Mouse (Mus musculus): ENCODE measurements at regions not wholly inside any gene's neighbourhood (a gene's known extent, or its start where the extent isn't known, plus 50 kb on each side); places are given as distances from the start of the nearest gene placed in this dataset.

- DNase-seq = no peak
- H3K4me3 ChIP-seq = no peak overlapping the region
- intact Hi-C loops (cut with DNase I) = no loop called here
- no peak overlapping the region for H3K27ac ChIP-seq
- TF ChIP-seq CTCF (IDR thresholded peaks at IDR 0.05) = no peak
These were observed 57.0 kb downstream of the Rgs2 start for GRCm38 (mm10) chr1:143946933-143947332.

GRCm38 (mm10) chr1:143941465-143941864, 62.5 kb downstream of the Rgs2 start:
- Histone ChIP-seq H3K27ac (no peak overlapping the region), H3K4me3 (no peak overlapping the region)
- intact Hi-C loops (cut with DNase I) = loop anchor here (5.0 kb wide), 1 partner anchor 61 kb away; the partner anchor contains the start of gene Rgs2
- peak; percentile 86 for DNase-seq
- no peak for TF ChIP-seq CTCF (IDR thresholded peaks at IDR 0.05)

- H3K27ac ChIP-seq = no peak overlapping the region
- intact Hi-C loops (cut with DNase I) = no loop called here
- no peak for TF ChIP-seq CTCF (IDR thresholded peaks at IDR 0.05)
- no peak for DNase-seq
- H3K4me3 ChIP-seq = no peak overlapping the region
These were observed 64.5 kb downstream of the Rgs2 start for GRCm38 (mm10) chr1:143939511-143939910.

GRCm38 (mm10) chr1:143938569-143938968, 65.4 kb downstream of the Rgs2 start:
- TF ChIP-seq CTCF (IDR thresholded peaks at IDR 0.05) = no peak
- no peak for DNase-seq
- Histone ChIP-seq H3K4me3 (no peak overlapping the region), H3K27ac (no peak overlapping the region)
- intact Hi-C loops (cut with DNase I) = no loop called here

GRCm38 (mm10) chr1:143930798-143931197, 73.2 kb downstream of the Rgs2 start:
- H3K27ac ChIP-seq = no peak overlapping the region
- H3K4me3 ChIP-seq = no peak overlapping the region
- no peak for DNase-seq
- intact Hi-C loops (cut with DNase I) = no loop called here
- no peak for TF ChIP-seq CTCF (IDR thresholded peaks at IDR 0.05)

DNA sequence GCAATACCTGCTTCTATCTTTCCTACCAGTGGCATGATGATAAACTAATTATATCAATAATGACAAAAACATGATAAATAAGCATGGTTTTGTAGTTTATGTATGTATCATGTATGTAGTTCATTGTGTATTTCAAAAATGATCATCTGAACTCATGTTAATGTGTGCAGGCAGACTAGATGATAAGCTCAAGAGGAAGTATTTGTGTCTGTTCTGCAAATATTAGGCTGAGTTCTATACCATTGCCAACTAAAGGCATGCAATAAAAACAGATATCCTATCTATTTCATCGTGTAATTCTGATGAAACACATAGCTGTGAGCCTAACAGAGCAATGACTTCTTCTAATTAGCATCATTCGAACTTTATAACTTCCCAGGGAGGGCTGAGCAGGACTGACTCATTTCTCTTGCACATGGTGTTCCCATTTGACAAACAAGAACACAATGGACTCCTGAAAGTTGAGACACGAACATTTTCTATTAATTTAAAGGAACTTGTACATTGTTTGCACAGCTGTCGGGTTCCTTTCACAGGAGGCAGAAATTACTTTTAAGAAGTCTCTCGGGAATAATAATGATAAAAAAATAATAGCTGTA, 74.3 kb downstream of the Rgs2 start:
- TF ChIP-seq CTCF (IDR thresholded peaks at IDR 0.05) = no peak
- intact Hi-C loops (cut with DNase I) = no loop called here
- Histone ChIP-seq H3K4me3 (no peak overlapping the region), H3K27ac (no peak overlapping the region)
- no peak for DNase-seq

- Histone ChIP-seq H3K4me3 (no peak overlapping the region), H3K27ac (no peak overlapping the region)
- TF ChIP-seq CTCF (IDR thresholded peaks at IDR 0.05) = no peak
- DNase-seq = no peak
- intact Hi-C loops (cut with DNase I) = no loop called here
These were observed 81.5 kb downstream of the Rgs2 start for GRCm38 (mm10) chr1:143922499-143922898.

- Histone ChIP-seq H3K4me3 (no peak overlapping the region), H3K27ac (no peak overlapping the region)
- no peak for DNase-seq
- no peak for TF ChIP-seq CTCF (IDR thresholded peaks at IDR 0.05)
- intact Hi-C loops (cut with DNase I) = no loop called here
These were observed 83.7 kb downstream of the Rgs2 start for GRCm38 (mm10) chr1:143920256-143920655.

DNA sequence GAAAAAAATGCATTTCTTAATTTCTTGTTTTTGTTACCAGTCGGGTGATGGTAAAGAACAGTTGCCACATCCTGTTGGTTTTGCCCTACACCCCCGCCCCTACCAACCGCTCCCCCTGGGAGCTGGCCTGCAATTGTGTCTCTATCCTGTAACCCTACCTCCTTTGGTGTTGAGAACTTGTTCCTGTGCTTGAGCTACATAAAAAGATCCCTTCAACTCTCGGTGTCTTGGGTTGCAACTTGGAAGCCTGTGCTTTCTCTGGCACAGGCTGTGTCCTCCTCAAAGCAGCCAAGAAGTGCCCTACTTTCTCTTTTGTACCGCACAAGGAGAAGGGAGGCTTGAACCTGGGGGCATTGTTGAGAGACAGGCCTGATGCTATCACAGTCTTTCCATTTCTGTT, 85.0 kb downstream of the Rgs2 start:
- DNase-seq = peak; percentile 60
- no peak for TF ChIP-seq CTCF (IDR thresholded peaks at IDR 0.05)
- Histone ChIP-seq H3K4me3 (0 out of 2 replicates have a peak overlapping the region, but pooled peaks have one; percentile 3), H3K27ac (peak overlapping the region; percentile 53; the same call in 1 of the 2 replicates)
- intact Hi-C loops (cut with DNase I) = loop anchor here (5.0 kb wide), 1 partner anchor 83 kb away; the partner anchor contains the start of gene Rgs2

DNA sequence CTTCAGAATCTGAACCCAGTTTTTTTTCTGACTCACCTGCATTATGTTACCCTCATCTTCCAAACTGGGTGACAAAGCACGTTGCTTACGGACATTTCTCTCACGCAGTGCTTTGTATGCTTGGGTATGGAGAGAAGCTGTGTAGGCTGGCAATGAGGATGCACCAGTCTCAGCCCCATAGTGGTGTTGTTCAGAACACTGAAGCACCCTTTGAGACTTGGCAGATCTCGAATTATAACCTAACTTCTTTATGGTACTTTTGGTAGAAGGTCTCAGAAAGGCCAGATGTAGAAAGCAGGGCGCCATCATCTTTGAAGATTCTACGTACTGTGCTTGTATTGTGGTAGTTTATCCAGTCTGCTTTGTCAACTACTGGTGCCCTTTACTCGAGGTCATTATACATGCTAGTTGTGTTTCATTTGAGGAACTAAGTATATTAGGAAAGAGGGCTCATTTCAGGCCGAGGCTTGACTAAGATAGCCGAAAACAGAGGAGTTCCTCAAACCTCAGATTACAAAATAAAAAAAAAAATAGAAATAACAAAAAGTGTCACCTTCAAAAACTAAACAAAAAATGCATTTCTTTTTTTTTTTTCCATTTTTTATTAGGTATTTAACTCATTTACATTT, 85.7 kb downstream of the Rgs2 start:
- Histone ChIP-seq H3K27ac (peak overlapping the region; percentile 66), H3K4me3 (no peak overlapping the region)
- intact Hi-C loops (cut with DNase I) = loop anchor here (5.0 kb wide), 1 partner anchor 84 kb away; the partner anchor contains the start of gene Rgs2

DNA sequence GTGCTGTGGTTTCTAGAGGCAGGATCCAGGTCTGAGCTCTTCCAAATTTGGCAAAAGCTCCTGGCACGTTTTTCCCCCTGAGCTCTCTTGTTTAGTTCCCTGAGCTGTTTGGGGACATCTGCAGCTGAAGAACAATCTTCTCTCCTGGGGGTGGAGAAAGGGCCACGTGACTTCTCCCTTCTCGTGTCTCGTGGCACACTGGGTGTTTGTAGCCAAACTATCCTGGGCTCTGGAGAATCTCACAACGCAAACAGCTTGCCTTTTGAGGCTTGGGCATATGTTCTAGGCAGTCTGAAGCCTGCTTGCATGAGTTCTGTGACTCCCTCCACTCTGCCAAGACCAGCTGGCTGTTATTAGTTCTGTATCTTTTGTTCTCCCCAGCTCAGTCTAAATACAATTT, 86.3 kb downstream of the Rgs2 start:
- intact Hi-C loops (cut with DNase I) = loop anchor here (5.0 kb wide), 1 partner anchor 85 kb away; the partner anchor contains the start of gene Rgs2
- Histone ChIP-seq H3K27ac (peak overlapping the region; percentile 66), H3K4me3 (no peak overlapping the region)
- no peak for TF ChIP-seq CTCF (IDR thresholded peaks at IDR 0.05)
- peak; percentile 44 for DNase-seq

More for the DNA sequence above, 85.7 kb downstream of the Rgs2 start:
- no peak for TF ChIP-seq CTCF (IDR thresholded peaks at IDR 0.05)
- DNase-seq = no peak

DNA sequence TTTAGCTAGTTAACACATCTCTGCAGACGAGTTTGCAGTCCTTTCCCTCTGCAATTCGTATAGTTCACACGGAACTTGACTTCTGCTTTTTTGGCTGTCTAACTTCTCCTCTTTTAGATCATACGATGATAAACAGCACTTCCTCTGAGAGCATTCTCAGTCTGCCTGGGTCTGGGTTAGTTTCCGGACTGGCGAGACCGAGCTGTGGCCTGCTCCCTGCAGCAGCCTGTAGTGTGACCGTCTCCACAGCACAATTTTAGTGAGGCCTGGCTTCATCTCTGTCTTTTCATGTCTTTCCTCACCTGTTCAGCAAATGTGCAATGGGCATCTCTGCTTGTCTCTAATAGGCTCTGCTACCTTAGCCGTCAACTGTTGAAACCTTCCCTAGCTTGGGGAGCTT, 87.4 kb downstream of the Rgs2 start:
- intact Hi-C loops (cut with DNase I) = loop anchor here (5.0 kb wide), 1 partner anchor 86 kb away; the partner anchor contains the start of gene Rgs2
- TF ChIP-seq CTCF (IDR thresholded peaks at IDR 0.05) = no peak
- H3K27ac ChIP-seq = peak overlapping the region; percentile 66
- no peak overlapping the region for H3K4me3 ChIP-seq
- DNase-seq = no peak

GRCm38 (mm10) chr1:143912586-143912985, 91.4 kb downstream of the Rgs2 start:
- intact Hi-C loops (cut with DNase I) = no loop called here
- TF ChIP-seq CTCF (IDR thresholded peaks at IDR 0.05) = no peak
- no peak for DNase-seq

More at GRCm38 (mm10) chr1:143912586-143912985, 91.4 kb downstream of the Rgs2 start:
- Histone ChIP-seq H3K4me3 (no peak overlapping the region), H3K27ac (no peak overlapping the region)
